Mouse (Mus musculus) liver, embryonic 14 days (tissue): Measurements from ENCODE around the gene Uqcc3. TPM values are rescaled to one million over a fixed set of nuclear protein-coding genes. Genes with fewer than 3 reads are reported as not detected.

Source experiments
- polyA plus RNA-seq: library from polyadenylated mRNA; depleted of rRNA; stranded (reverse); fragments of >200 nt; gene quantifications from 2 replicates; pipeline ENCODE4 v1.2.3, GENCODE M21; 2012; rRNA removed

Uqcc3 gene
- 24.0 and 25.5 TPM in 2 replicates for polyA plus RNA-seq

DNA sequence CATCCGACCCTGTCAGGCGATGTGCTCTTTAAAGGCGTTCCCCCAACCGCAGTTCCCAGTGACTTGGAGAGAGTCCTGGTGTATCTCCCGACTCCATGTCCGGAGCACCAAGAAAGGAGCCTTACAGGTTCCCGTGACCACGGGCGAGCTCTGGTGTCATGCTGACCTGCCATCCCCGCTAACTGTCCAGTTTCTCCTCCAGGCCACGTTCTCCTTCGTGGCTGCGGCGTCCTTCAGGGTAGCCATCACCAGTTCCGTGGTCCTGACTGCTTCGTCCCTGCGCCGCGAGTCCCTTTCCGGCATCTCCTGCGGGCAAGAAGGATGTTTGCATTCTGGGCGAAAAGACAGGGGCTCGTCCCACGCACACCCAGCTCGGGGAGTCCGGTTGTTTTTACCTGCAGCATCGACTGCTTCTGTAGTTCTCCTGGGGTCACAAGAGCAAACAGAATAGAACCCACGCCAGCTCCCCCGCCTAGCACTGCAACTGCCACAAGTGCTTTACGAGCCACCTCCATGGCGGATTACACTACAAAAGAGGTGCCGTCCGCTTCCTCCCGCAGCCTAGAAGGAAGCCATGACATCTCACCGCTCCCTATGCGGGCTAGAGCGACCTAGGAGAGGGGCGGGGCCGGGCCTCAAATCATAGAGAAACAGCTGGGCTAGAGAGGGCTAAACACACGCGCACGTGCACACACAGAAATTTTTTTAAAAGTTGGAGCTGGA, at the start of gene Uqcc3:
Uqcc3 (minus strand) TSS at position 613 of the 723 bp plus-strand sequence.

GRCm38 (mm10) chr19:8929224-8930088, 48.7 kb upstream of the Uqcc3 start, which contains the start of the genes Rom1 and Eml3:
Gene Rom1 (minus strand): TSS chr19:8929356.
Gene Eml3 (plus strand): TSS chr19:8929552.

GRCm38 (mm10) chr19:8920073-8920736, 39.5 kb upstream of the Uqcc3 start, which contains the start of gene B3gat3:
Gene B3gat3 (plus strand): TSS chr19:8920374.

GRCm38 (mm10) chr19:8897865-8898495, 17.3 kb upstream of the Uqcc3 start, which contains the start of gene Ganab:
Gene Ganab (plus strand): TSS chr19:8898071.

DNA sequence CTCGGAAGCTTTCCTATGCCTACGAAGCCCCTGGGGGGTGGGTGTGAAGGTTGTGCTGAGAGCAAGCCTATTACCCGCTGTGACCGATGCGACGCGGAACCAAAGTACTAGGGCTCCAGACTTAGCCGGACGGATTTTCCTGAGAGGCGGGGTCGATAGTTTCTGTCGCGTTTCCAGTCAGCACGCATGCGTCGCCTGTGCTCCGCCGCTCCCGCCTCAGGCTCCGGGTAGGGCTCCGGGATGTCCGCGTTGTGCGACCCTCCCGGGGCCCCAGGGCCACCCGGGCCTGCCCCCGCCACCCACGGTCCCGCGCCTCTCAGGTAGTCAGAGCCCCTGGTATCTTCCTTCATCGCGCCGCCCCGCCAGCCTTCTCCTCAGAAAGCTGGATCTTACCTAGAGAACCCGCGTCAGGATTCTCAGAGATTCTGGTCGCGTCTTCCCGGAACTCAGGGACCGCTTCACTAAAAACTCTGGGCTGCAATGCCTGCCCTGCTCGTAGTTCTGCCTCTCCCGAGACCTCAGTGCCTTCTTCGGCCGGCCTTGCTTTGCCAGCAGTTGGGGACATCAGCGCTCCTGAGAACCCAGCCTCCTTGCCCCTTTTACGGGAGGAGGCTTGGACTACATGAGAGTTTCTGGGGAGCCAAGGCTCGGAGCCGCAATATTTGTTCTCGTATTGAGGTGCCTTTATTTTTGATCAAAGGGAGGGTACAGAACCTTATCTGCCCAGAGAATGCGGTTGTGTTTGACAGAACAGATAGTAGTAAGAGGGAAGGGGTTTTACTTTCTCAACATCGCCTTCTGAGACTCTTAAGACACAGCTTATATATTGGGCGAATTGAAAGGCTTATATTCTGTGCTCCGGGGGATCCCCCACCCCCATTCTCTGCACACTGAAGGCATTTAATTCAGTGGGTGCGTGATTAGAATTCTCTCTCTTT, 12.4 kb upstream of the Uqcc3 start, which contains the start of gene Ints5:
Ints5 (plus strand) TSS at position 177 of the 938 bp plus-strand sequence.

DNA sequence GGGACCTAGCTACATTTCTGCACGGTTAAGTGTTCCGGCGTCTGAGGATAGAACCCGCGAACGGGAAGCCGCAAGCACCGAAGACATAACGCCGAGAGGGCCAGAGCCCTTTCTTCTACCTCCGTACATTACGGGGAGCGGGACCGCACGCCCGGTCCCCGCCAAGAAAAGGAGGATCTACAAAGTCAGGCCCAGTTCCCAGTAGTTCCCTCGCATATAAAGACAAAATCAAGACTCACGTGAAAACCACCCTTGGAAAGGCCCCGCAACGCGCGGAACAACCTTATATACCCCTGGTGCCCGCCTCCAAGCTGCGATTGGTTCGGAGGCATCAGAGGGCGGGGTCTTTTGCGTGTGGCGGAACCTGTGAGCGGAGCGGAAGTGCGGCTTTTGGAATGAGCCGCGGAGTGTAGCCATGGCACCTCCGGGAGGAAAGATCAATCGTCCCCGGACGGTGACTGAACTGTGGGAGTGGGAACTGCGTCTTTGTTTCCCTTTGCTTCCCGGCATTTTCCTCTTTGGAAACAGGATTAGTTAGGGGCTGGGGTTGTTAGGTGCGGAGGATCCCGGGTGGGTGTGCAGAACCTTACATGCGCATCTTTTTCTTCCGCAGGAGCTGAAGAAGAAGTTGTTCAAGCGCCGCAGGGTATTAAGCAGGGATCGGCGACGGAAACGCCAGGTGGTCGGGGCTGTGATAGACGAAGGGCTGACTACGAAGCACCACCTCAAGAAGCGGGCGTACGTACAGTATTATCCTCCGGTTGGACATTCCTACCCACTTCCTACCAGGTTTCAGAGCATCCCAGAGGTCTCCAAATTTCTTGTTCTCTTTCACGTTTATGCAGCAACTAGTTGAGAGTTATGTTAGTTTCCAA, 8.0 kb upstream of the Uqcc3 start, which contains the start of the genes 1810009A15Rik and Gm49416:
1810009A15Rik (plus strand) TSS at position 343 of the 875 bp plus-strand sequence.
Gm49416 (plus strand) TSS at position 416 of the 875 bp plus-strand sequence.

GRCm38 (mm10) chr19:8883616-8884015, 2.9 kb upstream of the Uqcc3 start, which contains the start of the genes Lbhd1 and Gm49403:
Gene Lbhd1 (plus strand): TSS chr19:8883732.
Gene Gm49403 (plus strand): TSS chr19:8883930.

GRCm38 (mm10) chr19:8871267-8872186, 9.2 kb downstream of the Uqcc3 start, which contains the start of gene Ubxn1:
Gene Ubxn1 (plus strand): TSS chr19:8871496.

DNA sequence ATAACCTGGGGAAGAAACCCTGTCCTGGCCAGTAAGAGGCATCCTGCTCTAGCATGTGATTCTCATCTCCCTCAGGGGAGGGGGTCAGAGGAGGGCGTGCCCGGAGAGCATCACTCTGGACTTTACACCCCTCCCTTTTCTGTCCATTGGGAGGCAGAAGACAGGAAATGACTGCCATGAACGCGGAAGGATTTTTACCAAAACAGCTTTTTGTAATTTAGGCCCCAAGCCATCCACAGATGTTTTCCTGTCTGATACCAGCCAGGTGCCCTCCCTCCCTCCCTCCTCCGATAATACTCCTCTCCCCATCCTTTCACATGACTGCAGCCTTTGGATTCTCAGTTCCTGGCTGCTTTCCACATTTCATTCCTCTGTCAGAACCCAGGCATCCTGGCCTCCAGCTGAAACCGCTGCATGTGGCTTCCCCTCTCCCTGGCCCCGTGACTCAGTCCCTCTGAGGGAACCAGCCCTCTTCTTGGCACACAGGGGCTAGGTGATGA, 30.3 kb downstream of the Uqcc3 start, which contains the start of gene Lrrn4cl:
Lrrn4cl (plus strand) TSS at position 367 of the 500 bp plus-strand sequence.

GRCm38 (mm10) chr19:8839103-8839907, 41.4 kb downstream of the Uqcc3 start, which contains the start of gene Gng3:
Gene Gng3 (minus strand): TSS chr19:8839194.

GRCm38 (mm10) chr19:8837251-8837791, 43.4 kb downstream of the Uqcc3 start, which contains the start of gene Bscl2:
Gene Bscl2 (plus strand): TSS chr19:8837467.

Other genes with a start within 250 kb of the Uqcc3 start
- not detected in 2 replicates for gene Chrm1, start 217.1 kb downstream of the Uqcc3 start, polyA plus RNA-seq
- 81.8 and 84.2 TPM in 2 replicates for gene Slc3a2, start 157.6 kb downstream of the Uqcc3 start, polyA plus RNA-seq
- gene Wdr74, start 145.1 kb downstream of the Uqcc3 start, polyA plus RNA-seq = 32.2 and 39.3 TPM in 2 replicates
- gene 1700092M07Rik, start 140.2 kb downstream of the Uqcc3 start, polyA plus RNA-seq = 0.75 and 1.0 TPM in 2 replicates
- gene Stx5a, start 139.5 kb downstream of the Uqcc3 start, polyA plus RNA-seq = 31.7 and 36.3 TPM in 2 replicates
- gene Nxf1, start 123.8 kb downstream of the Uqcc3 start, polyA plus RNA-seq = 85.1 and 95.1 TPM in 2 replicates
- gene Tmem223, start 109.9 kb downstream of the Uqcc3 start, polyA plus RNA-seq = 33.9 and 43.4 TPM in 2 replicates
- gene Tmem179b, start 106.5 kb downstream of the Uqcc3 start, polyA plus RNA-seq = 51.7 and 63.6 TPM in 2 replicates
- gene Taf6l, start 94.5 kb downstream of the Uqcc3 start, polyA plus RNA-seq = 7.1 and 8.8 TPM in 2 replicates
- 57.0 and 60.6 TPM in 2 replicates for gene Polr2g, start 82.3 kb downstream of the Uqcc3 start, polyA plus RNA-seq
- gene Zbtb3, start 78.4 kb downstream of the Uqcc3 start, polyA plus RNA-seq = 0.74 and 1.0 TPM in 2 replicates
- 16.9 and 19.7 TPM in 2 replicates for gene Ttc9c, start 61.6 kb downstream of the Uqcc3 start, polyA plus RNA-seq
- gene Hnrnpul2, start 60.9 kb downstream of the Uqcc3 start, polyA plus RNA-seq = 42.8 and 44.0 TPM in 2 replicates
- gene AC129217.1, start 51.1 kb downstream of the Uqcc3 start, polyA plus RNA-seq = 1.3 and 1.5 TPM in 2 replicates
- gene Bscl2, start 43.5 kb downstream of the Uqcc3 start, polyA plus RNA-seq = 15.4 and 21.0 TPM in 2 replicates
- gene Gng3, start 41.7 kb downstream of the Uqcc3 start, polyA plus RNA-seq = 0.01 and 0.05 TPM in 2 replicates
- gene Lrrn4cl, start 30.2 kb downstream of the Uqcc3 start, polyA plus RNA-seq = 0.12 TPM in 2 replicates
- 66.5 and 70.7 TPM in 2 replicates for gene Ubxn1, start 9.4 kb downstream of the Uqcc3 start, polyA plus RNA-seq
- gene Lbhd1, start 2.8 kb upstream of the Uqcc3 start, polyA plus RNA-seq = 3.7 and 4.3 TPM in 2 replicates
- not detected in 2 replicates for gene Gm49403, start 3.0 kb upstream of the Uqcc3 start, polyA plus RNA-seq
- gene 1810009A15Rik, start 7.9 kb upstream of the Uqcc3 start, polyA plus RNA-seq = 56.4 and 61.7 TPM in 2 replicates
- gene Gm49416, start 8.0 kb upstream of the Uqcc3 start, polyA plus RNA-seq = 0.08 TPM in 1 of 2 replicates, not detected in the other
- gene Ints5, start 12.1 kb upstream of the Uqcc3 start, polyA plus RNA-seq = 10.3 and 12.8 TPM in 2 replicates
- 44.2 and 53.9 TPM in 2 replicates for gene Ganab, start 17.1 kb upstream of the Uqcc3 start, polyA plus RNA-seq
- gene B3gat3, start 39.5 kb upstream of the Uqcc3 start, polyA plus RNA-seq = 22.5 and 27.4 TPM in 2 replicates
- 1.9 and 2.8 TPM in 2 replicates for gene Rom1, start 48.4 kb upstream of the Uqcc3 start, polyA plus RNA-seq
- gene Eml3, start 48.6 kb upstream of the Uqcc3 start, polyA plus RNA-seq = 9.7 and 11.0 TPM in 2 replicates
- 20.0 and 28.3 TPM in 2 replicates for gene Mta2, start 61.0 kb upstream of the Uqcc3 start, polyA plus RNA-seq
- gene Tut1, start 72.9 kb upstream of the Uqcc3 start, polyA plus RNA-seq = 9.8 and 10.6 TPM in 2 replicates
- gene Eef1g, start 86.1 kb upstream of the Uqcc3 start, polyA plus RNA-seq = 194 and 208 TPM in 2 replicates
- gene Ahnak, start 108.4 kb upstream of the Uqcc3 start, polyA plus RNA-seq = 0.90 and 1.2 TPM in 2 replicates
- gene Scgb1a1, start 207.0 kb upstream of the Uqcc3 start, polyA plus RNA-seq = not detected in 2 replicates